Mouse (Mus musculus): ENCODE data around the gene Atad3a. TPM values are rescaled to one million over a fixed set of nuclear protein-coding genes. Genes with fewer than 3 reads are reported as not detected.

Atad3a gene
- total RNA-seq, 2 experiments from 2014 or later, result 30.4 to 39.3 TPM

- DNase-seq, result peak; percentile 74
These were observed 66.8 kb downstream of the Atad3a start, which contains the start of gene Fndc10 for GRCm38 (mm10) chr4:155694111-155694481. Gene Fndc10, plus strand, starts transcription at chr4:155694342.

- no peak for DNase-seq
These were observed 68.5 kb downstream of the Atad3a start for GRCm38 (mm10) chr4:155692421-155692820.

Small RNA genes within 50 kb of the gene (microRNA-seq; reads per million reads assigned to microRNA genes)
- 0 reads per million in 2 experiments for gene Gm27743

Other genes starting within 250 kb of the Atad3a start
- gene Nadk, start 198.7 kb downstream of the Atad3a start, total RNA-seq (2021), result 10 to 100 TPM; 20.8 to 25.2 TPM
- 1 to 10 TPM; 6.5 to 8.6 TPM for gene Slc35e2, start 159.7 kb downstream of the Atad3a start, total RNA-seq (2021)
- gene Cdk11b, start 136.2 kb downstream of the Atad3a start, total RNA-seq (2021), result 10 to 100 TPM; 24.4 to 33.1 TPM
- not detected for gene Gm10563, start 115.7 kb downstream of the Atad3a start, total RNA-seq (2021)
- 10 to 100 TPM; 18.3 to 22.2 TPM for gene Mmp23, start 107.7 kb downstream of the Atad3a start, total RNA-seq (2021)
- gene Mib2, start 91.9 kb downstream of the Atad3a start, total RNA-seq (2021), result 10 to 100 TPM; 13.2 to 16.8 TPM
- 1 to 10 TPM; 5.8 to 7.9 TPM for gene Fndc10, start 66.8 kb downstream of the Atad3a start, total RNA-seq (2021)
- gene Ssu72, start 56.3 kb downstream of the Atad3a start, total RNA-seq (2021), result 10 to 100 TPM; 50.8 to 51.4 TPM
- gene Tmem240, start 26.3 kb downstream of the Atad3a start, total RNA-seq (2021), result 1 to 10 TPM in 1 of 2 experiments, under 1 TPM in 1; 0.49 to 1.0 TPM
- 10 to 100 TPM; 16.8 to 21.5 TPM for gene Vwa1, start 13.6 kb upstream of the Atad3a start, total RNA-seq (2021)
- gene Tmem88b, start 24.8 kb upstream of the Atad3a start, total RNA-seq (2021), result 1 to 10 TPM; 2.4 to 4.0 TPM
- not detected for gene Ankrd65, start 29.3 kb upstream of the Atad3a start, total RNA-seq (2021)
- gene Mrpl20, start 41.8 kb upstream of the Atad3a start, total RNA-seq (2021), result 10 to 100 TPM; 56.6 to 58.0 TPM
- gene Ccnl2, start 51.4 kb upstream of the Atad3a start, total RNA-seq (2021), result 10 to 100 TPM; 31.0 to 47.8 TPM
- 10 to 100 TPM; 85.0 to 93.2 TPM for gene Aurkaip1, start 70.2 kb upstream of the Atad3a start, total RNA-seq (2021)
- 100 to 1,000 TPM; 112 to 136 TPM for gene Mxra8, start 78.6 kb upstream of the Atad3a start, total RNA-seq (2021)
- gene Dvl1, start 86.3 kb upstream of the Atad3a start, total RNA-seq (2021), result 10 to 100 TPM; 96.4 to 99.6 TPM
- gene Tas1r3, start 102.3 kb upstream of the Atad3a start, total RNA-seq (2021), result under 1 TPM; 0.11 to 0.26 TPM
- gene Cptp, start 108.3 kb upstream of the Atad3a start, total RNA-seq (2021), result 10 to 100 TPM; 13.6 to 20.5 TPM
- gene Ints11, start 108.5 kb upstream of the Atad3a start, total RNA-seq (2021), result 10 to 100 TPM; 18.9 to 21.7 TPM
- 10 to 100 TPM; 16.9 to 23.6 TPM for gene Pusl1, start 130.7 kb upstream of the Atad3a start, total RNA-seq (2021)
- gene Acap3, start 130.7 kb upstream of the Atad3a start, total RNA-seq (2021), result 10 to 100 TPM; 13.8 to 23.1 TPM
- gene Ube2j2, start 182.7 kb upstream of the Atad3a start, total RNA-seq (2021), result 10 to 100 TPM; 62.1 to 67.2 TPM
- 10 to 100 TPM; 20.8 to 23.1 TPM for gene C1qtnf12, start 201.2 kb upstream of the Atad3a start, total RNA-seq (2021)
- gene B3galt6, start 231.6 kb upstream of the Atad3a start, total RNA-seq (2021), result 1 to 10 TPM; 3.1 to 3.8 TPM
- gene Sdf4, start 231.8 kb upstream of the Atad3a start, total RNA-seq (2021), result 10 to 100 TPM; 87.9 to 96.0 TPM

All from gastrocnemius, postnatal 10 days (tissue).